Mouse (Mus musculus): ENCODE results near the gene Six2. TPM values are rescaled to one million over a fixed set of nuclear protein-coding genes. Genes with fewer than 3 reads are reported as not detected.

The Six2 gene
- total and polyA plus RNA-seq, 2 experiments from 2014 or later: 0.08 to 0.10 TPM

- TF ChIP-seq CTCF (IDR thresholded peaks at IDR 0.05; ENCODE audit: low read depth): no peak
- no peak for TF ChIP-seq EP300 (IDR thresholded peaks at IDR 0.05; ENCODE audit: low read depth)
- ATAC-seq (ENCODE audit: insufficient read depth, low read depth) (peak; percentile 54), DNase-seq (ENCODE audit: low spot score) (no peak)
- Histone ChIP-seq H3K36me3 (replicated peaks; ENCODE audit: control insufficient read depth, insufficient read depth, low read length) (no peaks in the 10 kb centered on the region), H3K9ac (replicated peaks; ENCODE audit: low read depth, low read length) (no peak overlapping the region), H3K9me3 (replicated peaks; ENCODE audit: control insufficient read depth, low read length) (no peaks in the 10 kb centered on the region), H3K4me3 (ENCODE audit: low read depth, low read length) (no peak overlapping the region), H3K4me2 (ENCODE audit: low read depth, low read length) (no peak overlapping the region), H3K4me1 (ENCODE audit: control insufficient read depth, insufficient read depth) (peaks cover 9% of the 10 kb centered on the region; the same call in 1 of the 2 replicates), H3K27me3 (ENCODE audit: control insufficient read depth, insufficient read depth, low read length) (no peaks in the 10 kb centered on the region), H3K27ac (ENCODE audit: low read depth) (no peak overlapping the region)
- WGBS: 39% methylated on average over 9 of the region's 9 CpGs
Observed at GRCm38 (mm10) chr17:85725988-85726387, 37.9 kb upstream of the Six2 start.

GRCm38 (mm10) chr17:85723166-85723565 lies 35.1 kb upstream of the Six2 start:
- Histone ChIP-seq H3K4me2 (ENCODE audit: low read depth, low read length) (no peak overlapping the region), H3K36me3 (replicated peaks; ENCODE audit: control insufficient read depth, insufficient read depth, low read length) (no peaks in the 10 kb centered on the region), H3K27me3 (ENCODE audit: control insufficient read depth, insufficient read depth, low read length) (no peaks in the 10 kb centered on the region), H3K9me3 (replicated peaks; ENCODE audit: control insufficient read depth, low read length) (no peaks in the 10 kb centered on the region), H3K27ac (ENCODE audit: low read depth) (no peak overlapping the region), H3K4me3 (ENCODE audit: low read depth, low read length) (no peak overlapping the region), H3K4me1 (ENCODE audit: control insufficient read depth, insufficient read depth) (0 out of 2 replicates have a peak, but pooled peaks cover 5% of the 10 kb centered on the region), H3K9ac (replicated peaks; ENCODE audit: low read depth, low read length) (no peak overlapping the region)
- 33% methylated on average over 5 of the region's 5 CpGs for WGBS
- no peak for DNase-seq (ENCODE audit: low spot score)
- peak; percentile 34; the same call in 1 of the 2 replicates for ATAC-seq (ENCODE audit: insufficient read depth, low read depth)
- TF ChIP-seq EP300 (IDR thresholded peaks at IDR 0.05; ENCODE audit: low read depth): no peak
- TF ChIP-seq CTCF (IDR thresholded peaks at IDR 0.05; ENCODE audit: low read depth): no peak

- no peak overlapping the region for H3K4me3 ChIP-seq (ENCODE audit: low read depth, low read length)
- no peaks in the 10 kb centered on the region for H3K9me3 ChIP-seq (replicated peaks; ENCODE audit: control insufficient read depth, low read length)
- ATAC-seq (ENCODE audit: insufficient read depth, low read depth) (no peak), DNase-seq (ENCODE audit: low spot score) (no peak)
- no peak overlapping the region for H3K9ac ChIP-seq (replicated peaks; ENCODE audit: low read depth, low read length)
- no peak for TF ChIP-seq EP300 (IDR thresholded peaks at IDR 0.05; ENCODE audit: low read depth)
- no peak overlapping the region for H3K27ac ChIP-seq (ENCODE audit: low read depth)
- no peaks in the 10 kb centered on the region for H3K4me1 ChIP-seq (ENCODE audit: control insufficient read depth, insufficient read depth)
- 69% methylated on average over 7 of the region's 7 CpGs for WGBS
- peaks cover 8% of the 10 kb centered on the region; the same call in 1 of the 2 replicates for H3K27me3 ChIP-seq (ENCODE audit: control insufficient read depth, insufficient read depth, low read length)
- H3K4me2 ChIP-seq (ENCODE audit: low read depth, low read length): no peak overlapping the region
- no peaks in the 10 kb centered on the region for H3K36me3 ChIP-seq (replicated peaks; ENCODE audit: control insufficient read depth, insufficient read depth, low read length)
Observed at GRCm38 (mm10) chr17:85717266-85717665, 29.2 kb upstream of the Six2 start.

GRCm38 (mm10) chr17:85715784-85716183 lies 27.7 kb upstream of the Six2 start:
- Histone ChIP-seq H3K9me3 (replicated peaks; ENCODE audit: control insufficient read depth, low read length) (no peaks in the 10 kb centered on the region), H3K9ac (replicated peaks; ENCODE audit: low read depth, low read length) (no peak overlapping the region), H3K36me3 (replicated peaks; ENCODE audit: control insufficient read depth, insufficient read depth, low read length) (no peaks in the 10 kb centered on the region), H3K4me1 (ENCODE audit: control insufficient read depth, insufficient read depth) (no peaks in the 10 kb centered on the region), H3K27me3 (ENCODE audit: control insufficient read depth, insufficient read depth, low read length) (peaks cover 8% of the 10 kb centered on the region; the same call in 1 of the 2 replicates), H3K4me2 (ENCODE audit: low read depth, low read length) (no peak overlapping the region), H3K27ac (ENCODE audit: low read depth) (no peak overlapping the region), H3K4me3 (ENCODE audit: low read depth, low read length) (no peak overlapping the region)
- DNase-seq (ENCODE audit: low spot score) (no peak), ATAC-seq (ENCODE audit: insufficient read depth, low read depth) (no peak)
- WGBS: 72% methylated on average over 11 of the region's 11 CpGs
- TF ChIP-seq EP300 (IDR thresholded peaks at IDR 0.05; ENCODE audit: low read depth) (no peak), CTCF (IDR thresholded peaks at IDR 0.05; ENCODE audit: low read depth) (no peak)

GRCm38 (mm10) chr17:85714370-85714769 lies 26.3 kb upstream of the Six2 start:
- no peaks in the 10 kb centered on the region for H3K9me3 ChIP-seq (replicated peaks; ENCODE audit: control insufficient read depth, low read length)
- H3K27ac ChIP-seq (ENCODE audit: low read depth): no peak overlapping the region
- TF ChIP-seq EP300 (IDR thresholded peaks at IDR 0.05; ENCODE audit: low read depth) (no peak), CTCF (IDR thresholded peaks at IDR 0.05; ENCODE audit: low read depth) (no peak)
- H3K36me3 ChIP-seq (replicated peaks; ENCODE audit: control insufficient read depth, insufficient read depth, low read length): no peaks in the 10 kb centered on the region
- H3K9ac ChIP-seq (replicated peaks; ENCODE audit: low read depth, low read length): no peak overlapping the region
- ATAC-seq (ENCODE audit: insufficient read depth, low read depth) (no peak), DNase-seq (ENCODE audit: low spot score) (no peak)
- H3K4me3 ChIP-seq (ENCODE audit: low read depth, low read length): no peak overlapping the region
- 41% methylated on average over 5 of the region's 5 CpGs for WGBS
- H3K4me2 ChIP-seq (ENCODE audit: low read depth, low read length): no peak overlapping the region
- no peaks in the 10 kb centered on the region for H3K4me1 ChIP-seq (ENCODE audit: control insufficient read depth, insufficient read depth)
- peaks cover 8% of the 10 kb centered on the region; the same call in 1 of the 2 replicates for H3K27me3 ChIP-seq (ENCODE audit: control insufficient read depth, insufficient read depth, low read length)

- Histone ChIP-seq H3K9ac (replicated peaks; ENCODE audit: low read depth, low read length) (no peak overlapping the region), H3K4me3 (ENCODE audit: low read depth, low read length) (no peak overlapping the region), H3K4me2 (ENCODE audit: low read depth, low read length) (no peak overlapping the region), H3K27ac (ENCODE audit: low read depth) (no peak overlapping the region), H3K4me1 (ENCODE audit: control insufficient read depth, insufficient read depth) (no peaks in the 10 kb centered on the region), H3K9me3 (replicated peaks; ENCODE audit: control insufficient read depth, low read length) (no peaks in the 10 kb centered on the region), H3K36me3 (replicated peaks; ENCODE audit: control insufficient read depth, insufficient read depth, low read length) (no peaks in the 10 kb centered on the region), H3K27me3 (ENCODE audit: control insufficient read depth, insufficient read depth, low read length) (peaks cover 8% of the 10 kb centered on the region; the same call in 1 of the 2 replicates)
- DNase-seq (ENCODE audit: low spot score) (no peak), ATAC-seq (ENCODE audit: insufficient read depth, low read depth) (no peak)
- TF ChIP-seq CTCF (IDR thresholded peaks at IDR 0.05; ENCODE audit: low read depth): peak; percentile 51
- TF ChIP-seq EP300 (IDR thresholded peaks at IDR 0.05; ENCODE audit: low read depth): no peak
- WGBS: 83% methylated on average over 10 of the region's 10 CpGs
Observed at GRCm38 (mm10) chr17:85712874-85713273, 24.8 kb upstream of the Six2 start.

Data from heart, postnatal 0 days (tissue).